Mouse (Mus musculus) limb, embryonic 13.5 days (tissue): Measurements from ENCODE around the gene Clec16a. TPM values are rescaled to one million over a fixed set of nuclear protein-coding genes. Genes with fewer than 3 reads are reported as not detected.

Experiments used
- ATAC-seq: fragments of 200-750 bp; cut with Nextera tagmentation; 2 replicates; pipeline ENCODE4 v1.8.0; 2017; ENCODE audit warnings: low read depth, moderate number of reproducible peaks, moderate TSS enrichment; ENCODE audit not compliant: low FRiP score
- H3K27ac ChIP-seq: fragments of 300-500 bp; sonication (generic); 2 replicates; pipeline ENCODE4 v1.5.1; 2015; ENCODE audit warnings: inconsistent platforms, mild to moderate bottlenecking, moderate library complexity
- H3K27me3 ChIP-seq: fragments of 300-500 bp; sonication (generic); 2 replicates; pipeline ENCODE4 v1.6.1; 2015; ENCODE audit warnings: mild to moderate bottlenecking, inconsistent platforms
- H3K36me3 ChIP-seq: fragments of 300-500 bp; sonication (generic); 2 replicates; pipeline ENCODE4 v1.6.1; 2015; ENCODE audit warnings: inconsistent platforms, mild to moderate bottlenecking, moderate library complexity
- H3K4me1 ChIP-seq: fragments of 300-500 bp; sonication (generic); 2 replicates; pipeline ENCODE4 v1.6.1; 2015; ENCODE audit warnings: inconsistent platforms
- H3K4me2 ChIP-seq: fragments of 300-500 bp; sonication (generic); replicated peaks from 2 replicates; pipeline ENCODE4 v1.6.1; 2015; ENCODE audit warnings: inconsistent platforms, mild to moderate bottlenecking, moderate library complexity
- H3K4me3 ChIP-seq: fragments of 300-500 bp; sonication (generic); 2 replicates; pipeline ENCODE4 v1.5.1; 2015; ENCODE audit warnings: moderate library complexity, mild to moderate bottlenecking, inconsistent platforms
- H3K9ac ChIP-seq: fragments of 300-500 bp; sonication (generic); 2 replicates; pipeline ENCODE4 v1.6.1; 2015; ENCODE audit warnings: mild to moderate bottlenecking, inconsistent platforms
- H3K9me3 ChIP-seq: fragments of 300-500 bp; sonication (generic); 2 replicates; pipeline ENCODE4 v1.6.1; 2016; ENCODE audit warnings: inconsistent platforms
- WGBS: fragments of 180-500 bp; shearing (Covaris S2); methylation state at CpG from one replicate; pipeline ENCODE4 v1.1.7; 2015; 5-methylcytosine and 5-hydroxymethylcytosine counted together
- polyA plus RNA-seq: library from polyadenylated mRNA; unstranded; fragments of >200 nt; fragmentation: Nextera tagmentation; extraction: Ambion mirVana; gene quantifications from 2 replicates; pipeline ENCODE4 v1.2.1, GENCODE M21; 2015

Clec16a gene
- polyA plus RNA-seq, 1 experiment from 2014 or later, result 42.1 TPM

GRCm38 (mm10) chr16:10674957-10675356 lies 129.8 kb downstream of the Clec16a start:
- no peak overlapping the region for H3K4me2 ChIP-seq
- no peaks in the 10 kb centered on the region for H3K36me3 ChIP-seq
- WGBS, result 66% methylated on average over 2 of the region's 2 CpGs
- no peak overlapping the region for H3K27ac ChIP-seq
- no peak overlapping the region for H3K4me3 ChIP-seq
- no peaks in the 10 kb centered on the region; the same call in 1 of the 2 replicates for H3K4me1 ChIP-seq
- no peaks in the 10 kb centered on the region for H3K27me3 ChIP-seq
- H3K9ac ChIP-seq, result no peak overlapping the region
- H3K9me3 ChIP-seq, result no peaks in the 10 kb centered on the region
- no peak for ATAC-seq

GRCm38 (mm10) chr16:10675612-10676011 lies 130.5 kb downstream of the Clec16a start:
- Histone ChIP-seq H3K9me3 (no peaks in the 10 kb centered on the region), H3K9ac (no peak overlapping the region), H3K27me3 (no peaks in the 10 kb centered on the region), H3K27ac (no peak overlapping the region), H3K4me2 (no peak overlapping the region), H3K4me1 (no peaks in the 10 kb centered on the region), H3K36me3 (no peaks in the 10 kb centered on the region), H3K4me3 (no peak overlapping the region)
- 90% methylated on average over 1 of the region's 1 CpGs for WGBS
- no peak for ATAC-seq

- H3K36me3 ChIP-seq, result no peaks in the 10 kb centered on the region
- no peaks in the 10 kb centered on the region for H3K9me3 ChIP-seq
- H3K4me2 ChIP-seq, result no peak overlapping the region
- WGBS, result 70% methylated on average over 3 of the region's 3 CpGs
- H3K9ac ChIP-seq, result no peak overlapping the region
- no peak overlapping the region for H3K4me3 ChIP-seq
- H3K27ac ChIP-seq, result no peak overlapping the region
- ATAC-seq, result no peak
- H3K4me1 ChIP-seq, result no peaks in the 10 kb centered on the region
- H3K27me3 ChIP-seq, result no peaks in the 10 kb centered on the region
These were observed 131.4 kb downstream of the Clec16a start for GRCm38 (mm10) chr16:10676461-10677066.

- H3K4me2 ChIP-seq, result no peak overlapping the region
- WGBS, result 75% methylated on average over 2 of the region's 2 CpGs
- H3K36me3 ChIP-seq, result no peaks in the 10 kb centered on the region
- H3K4me3 ChIP-seq, result no peak overlapping the region
- ATAC-seq, result no peak
- no peaks in the 10 kb centered on the region for H3K9me3 ChIP-seq
- H3K27ac ChIP-seq, result no peak overlapping the region
- no peaks in the 10 kb centered on the region for H3K4me1 ChIP-seq
- H3K27me3 ChIP-seq, result no peaks in the 10 kb centered on the region
- H3K9ac ChIP-seq, result no peak overlapping the region
These were observed 137.4 kb downstream of the Clec16a start for GRCm38 (mm10) chr16:10682521-10682920.

- no peak for ATAC-seq
- no peaks in the 10 kb centered on the region for H3K9me3 ChIP-seq
- WGBS, result 78% methylated on average over 8 of the region's 8 CpGs
These were observed 138.3 kb downstream of the Clec16a start for GRCm38 (mm10) chr16:10683193-10684000.

GRCm38 (mm10) chr16:10689748-10690318 lies 144.7 kb downstream of the Clec16a start:
- H3K9me3 ChIP-seq, result no peaks in the 10 kb centered on the region
- H3K27me3 ChIP-seq, result no peaks in the 10 kb centered on the region
- H3K4me3 ChIP-seq, result no peak overlapping the region
- H3K36me3 ChIP-seq, result 0 out of 2 replicates have a peak, but pooled peaks cover 7% of the 10 kb centered on the region
- H3K27ac ChIP-seq, result no peak overlapping the region
- no peak overlapping the region for H3K9ac ChIP-seq
- peaks cover 13% of the 10 kb centered on the region for H3K4me1 ChIP-seq
- WGBS, result 77% methylated on average over 6 of the region's 6 CpGs
- H3K4me2 ChIP-seq, result no peak overlapping the region
- no peak for ATAC-seq

More at GRCm38 (mm10) chr16:10683193-10684000, 138.3 kb downstream of the Clec16a start:
- Histone ChIP-seq H3K4me1 (no peaks in the 10 kb centered on the region), H3K4me3 (no peak overlapping the region), H3K27me3 (no peaks in the 10 kb centered on the region), H3K4me2 (no peak overlapping the region), H3K36me3 (no peaks in the 10 kb centered on the region), H3K9ac (no peak overlapping the region), H3K27ac (no peak overlapping the region)

- H3K9ac ChIP-seq, result no peak overlapping the region
- no peak overlapping the region for H3K4me3 ChIP-seq
- H3K4me1 ChIP-seq, result peaks cover 14% of the 10 kb centered on the region
- no peaks in the 10 kb centered on the region for H3K9me3 ChIP-seq
- WGBS, result 87% methylated on average over 3 of the region's 3 CpGs
- H3K4me2 ChIP-seq, result no peak overlapping the region
- 0 out of 2 replicates have a peak, but pooled peaks cover 7% of the 10 kb centered on the region for H3K36me3 ChIP-seq
- H3K27ac ChIP-seq, result no peak overlapping the region
- no peak for ATAC-seq
- H3K27me3 ChIP-seq, result no peaks in the 10 kb centered on the region
These were observed 145.3 kb downstream of the Clec16a start for GRCm38 (mm10) chr16:10690442-10690841.

- H3K4me3 ChIP-seq, result no peak overlapping the region
- H3K36me3 ChIP-seq, result 0 out of 2 replicates have a peak, but pooled peaks cover 7% of the 10 kb centered on the region
- no peak overlapping the region for H3K27ac ChIP-seq
- H3K4me2 ChIP-seq, result no peak overlapping the region
- no peaks in the 10 kb centered on the region for H3K27me3 ChIP-seq
- H3K4me1 ChIP-seq, result peaks cover 14% of the 10 kb centered on the region
- 86% methylated on average over 5 of the region's 5 CpGs for WGBS
- ATAC-seq, result no peak
- H3K9ac ChIP-seq, result no peak overlapping the region
- no peaks in the 10 kb centered on the region for H3K9me3 ChIP-seq
These were observed 146.6 kb downstream of the Clec16a start for GRCm38 (mm10) chr16:10691705-10692104.

GRCm38 (mm10) chr16:10692848-10693247 lies 147.7 kb downstream of the Clec16a start:
- H3K4me2 ChIP-seq, result no peak overlapping the region
- H3K9ac ChIP-seq, result no peak overlapping the region
- no peaks in the 10 kb centered on the region for H3K9me3 ChIP-seq
- no peak for ATAC-seq
- H3K36me3 ChIP-seq, result 0 out of 2 replicates have a peak, but pooled peaks cover 7% of the 10 kb centered on the region
- no peak overlapping the region for H3K4me3 ChIP-seq
- H3K4me1 ChIP-seq, result peaks cover 21% of the 10 kb centered on the region
- H3K27ac ChIP-seq, result no peak overlapping the region
- no peaks in the 10 kb centered on the region for H3K27me3 ChIP-seq
- 94% methylated on average over 8 of the region's 8 CpGs for WGBS

- Histone ChIP-seq H3K4me1 (peaks cover 27% of the 10 kb centered on the region), H3K9ac (no peak overlapping the region), H3K4me3 (no peak overlapping the region), H3K4me2 (no peak overlapping the region), H3K9me3 (no peaks in the 10 kb centered on the region), H3K27ac (no peak overlapping the region), H3K36me3 (0 out of 2 replicates have a peak, but pooled peaks cover 7% of the 10 kb centered on the region), H3K27me3 (no peaks in the 10 kb centered on the region)
- no peak for ATAC-seq
- WGBS, result 77% methylated on average over 1 of the region's 1 CpGs
These were observed 148.3 kb downstream of the Clec16a start for GRCm38 (mm10) chr16:10693424-10693823.

- Histone ChIP-seq H3K27me3 (no peaks in the 10 kb centered on the region), H3K4me3 (no peak overlapping the region), H3K27ac (no peak overlapping the region), H3K36me3 (0 out of 2 replicates have a peak, but pooled peaks cover 7% of the 10 kb centered on the region), H3K9me3 (no peaks in the 10 kb centered on the region), H3K4me2 (no peak overlapping the region), H3K9ac (no peak overlapping the region), H3K4me1 (peaks cover 27% of the 10 kb centered on the region)
- ATAC-seq, result no peak
- WGBS, result 50% methylated on average over 11 of the region's 11 CpGs
These were observed 149.3 kb downstream of the Clec16a start for GRCm38 (mm10) chr16:10694414-10694851.
